Mouse (Mus musculus) cerebellum, postnatal 4 days (tissue): Measurements from ENCODE around the gene Stag1.

ENCODE experiments used
- DNase-seq, 2 experiments: peaks; one replicate each; pipeline ENCODE4 v3.0.0; 2022; ENCODE audit warnings: low spot score in 2 of 2, mixed read lengths in 1 of 2

Gene Stag1

GRCm38 (mm10) chr9:100597546-100597945, at the start of gene Stag1:
Gene Stag1, plus strand, starts transcription at chr9:100597798.
- no peak for DNase-seq

DNA sequence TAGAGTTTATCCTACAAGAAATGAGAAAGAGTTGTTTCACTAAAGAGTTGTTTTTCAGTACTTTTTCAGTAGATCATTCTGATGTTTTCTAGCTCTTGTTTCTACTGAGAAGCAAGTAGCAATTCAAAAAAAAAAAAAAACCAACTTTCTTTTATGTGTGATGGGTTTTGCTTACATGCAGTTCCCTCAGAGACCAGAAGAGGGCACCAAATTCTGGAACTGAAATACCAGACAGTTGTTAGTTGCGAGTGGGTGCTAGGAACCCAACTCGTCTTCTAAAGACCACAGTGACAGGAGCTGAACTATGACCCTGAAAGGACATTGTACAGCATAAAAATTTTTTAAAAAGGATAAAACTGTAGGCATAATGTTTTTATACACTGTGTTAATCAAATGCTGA, 49.3 kb upstream of the Stag1 start:
- DNase-seq: peak in 1 of 2 experiments; percentile 36

DNA sequence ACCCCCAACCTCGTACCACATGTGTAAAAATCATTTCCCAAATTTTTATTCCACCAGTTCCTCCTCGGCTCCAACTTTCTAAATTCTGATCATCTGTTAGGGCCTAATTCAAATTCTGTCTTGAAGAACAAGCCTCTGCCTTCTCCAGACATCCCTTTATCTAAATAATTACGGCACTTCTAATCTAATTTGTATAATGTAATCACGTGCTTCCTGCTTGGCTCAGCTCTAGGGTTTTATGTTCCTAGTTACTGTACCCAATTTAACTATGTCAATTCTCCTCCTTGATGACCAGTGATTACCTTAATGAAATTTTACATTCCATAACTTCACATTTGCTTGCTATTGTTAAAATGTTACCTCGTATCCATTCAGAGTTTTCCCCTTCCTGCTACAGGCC, 41.9 kb upstream of the Stag1 start:
- no peak for DNase-seq

DNA sequence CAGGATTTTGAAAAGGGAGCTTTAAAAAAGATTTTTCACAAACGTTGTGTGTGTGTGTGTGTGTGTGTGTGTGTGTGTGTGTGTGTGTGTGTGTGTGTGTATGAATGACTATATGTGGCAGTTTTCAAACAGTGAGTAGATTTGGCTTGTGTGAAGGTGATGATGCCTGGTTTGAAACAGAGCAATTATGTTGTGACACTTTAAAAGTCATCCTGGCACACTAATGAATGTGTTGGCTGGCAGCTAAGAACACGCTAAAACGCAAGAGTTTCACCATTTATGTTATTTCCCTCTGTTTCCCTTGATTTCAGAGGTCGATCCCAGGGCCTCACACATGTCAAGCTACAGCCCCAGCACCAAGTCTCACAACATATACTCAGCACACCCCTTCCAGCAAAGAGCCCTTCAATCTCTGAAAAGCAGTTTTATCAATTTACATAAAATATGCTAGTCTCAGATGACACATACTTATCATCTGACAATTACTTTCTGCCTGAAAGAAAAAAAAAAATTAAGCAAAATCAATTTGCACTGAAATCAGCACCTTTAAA, 39.5 kb upstream of the Stag1 start:
- no peak for DNase-seq

DNA sequence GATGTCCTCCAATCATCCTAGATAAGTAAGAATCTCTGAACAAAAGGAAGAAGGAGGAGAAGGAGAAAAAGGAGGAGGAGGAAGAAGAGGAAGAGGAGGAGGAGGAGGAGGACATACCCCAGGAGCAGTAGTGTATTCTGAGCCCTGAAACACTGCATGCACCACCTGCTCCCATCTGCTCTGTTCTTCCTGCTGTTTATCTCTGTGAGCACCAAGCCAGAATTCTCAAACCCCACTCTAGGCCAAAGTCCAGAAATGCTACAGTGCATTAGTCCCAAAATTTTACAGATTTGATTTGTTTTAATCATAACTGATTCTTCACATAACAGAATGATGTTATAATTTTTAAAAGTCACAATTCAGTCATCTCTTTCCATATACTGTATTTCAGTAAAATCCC, 38.6 kb upstream of the Stag1 start:
- no peak for DNase-seq

GRCm38 (mm10) chr9:100560251-100560890, 37.2 kb upstream of the Stag1 start:
- DNase-seq: no peak

- DNase-seq: peak in 1 of 2 experiments; percentile 59
Measured at GRCm38 (mm10) chr9:100569798-100570625, 27.6 kb upstream of the Stag1 start.

- peak; percentile 51 to 69 for DNase-seq
Measured at GRCm38 (mm10) chr9:100570626-100571233, 26.9 kb upstream of the Stag1 start, which contains the start of gene Slc35g2. Gene Slc35g2, minus strand, starts transcription at chr9:100571090.

DNA sequence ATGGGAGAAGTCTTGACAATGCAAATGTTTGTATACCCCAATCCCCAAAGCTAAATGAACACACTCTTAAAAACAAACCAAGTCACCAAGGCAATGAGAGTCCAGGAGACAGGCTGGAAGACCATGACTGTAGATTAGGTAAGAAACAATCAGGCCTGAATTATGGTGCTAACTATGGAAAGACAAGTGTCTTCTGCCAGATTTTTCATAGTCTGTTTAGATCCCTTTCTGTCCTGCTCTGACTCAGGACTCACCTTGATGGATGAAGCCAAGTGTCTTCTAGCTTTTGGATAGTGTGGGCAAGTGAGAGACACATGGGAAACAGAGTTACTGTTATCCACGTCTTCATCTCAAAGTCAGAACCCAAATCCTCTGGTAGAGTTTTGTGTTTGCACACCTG, 26.1 kb upstream of the Stag1 start:
- DNase-seq: no peak

- no peak for DNase-seq
Measured at GRCm38 (mm10) chr9:100573300-100573699, 24.3 kb upstream of the Stag1 start.

DNA sequence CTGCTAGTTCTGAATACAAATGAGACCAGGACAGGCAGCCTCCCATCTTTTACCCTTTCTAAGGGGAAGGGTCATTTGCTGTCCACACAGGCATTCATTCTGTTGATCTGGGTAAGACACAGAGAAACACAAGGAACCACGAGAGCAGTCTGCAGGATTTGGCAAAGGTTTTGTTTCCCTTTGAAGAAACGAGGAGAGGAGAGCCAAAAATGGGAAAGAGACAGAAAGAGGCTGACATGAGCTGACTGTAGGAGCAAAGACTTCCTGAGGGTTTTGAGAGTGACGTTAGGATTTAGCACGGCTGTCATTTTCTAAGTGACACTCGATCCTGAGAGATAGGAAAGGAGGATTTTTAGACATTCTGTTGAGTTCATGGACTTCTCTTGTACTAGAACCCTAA, 23.7 kb upstream of the Stag1 start:
- no peak for DNase-seq

GRCm38 (mm10) chr9:100580196-100580740, 17.3 kb upstream of the Stag1 start:
- DNase-seq: no peak

DNA sequence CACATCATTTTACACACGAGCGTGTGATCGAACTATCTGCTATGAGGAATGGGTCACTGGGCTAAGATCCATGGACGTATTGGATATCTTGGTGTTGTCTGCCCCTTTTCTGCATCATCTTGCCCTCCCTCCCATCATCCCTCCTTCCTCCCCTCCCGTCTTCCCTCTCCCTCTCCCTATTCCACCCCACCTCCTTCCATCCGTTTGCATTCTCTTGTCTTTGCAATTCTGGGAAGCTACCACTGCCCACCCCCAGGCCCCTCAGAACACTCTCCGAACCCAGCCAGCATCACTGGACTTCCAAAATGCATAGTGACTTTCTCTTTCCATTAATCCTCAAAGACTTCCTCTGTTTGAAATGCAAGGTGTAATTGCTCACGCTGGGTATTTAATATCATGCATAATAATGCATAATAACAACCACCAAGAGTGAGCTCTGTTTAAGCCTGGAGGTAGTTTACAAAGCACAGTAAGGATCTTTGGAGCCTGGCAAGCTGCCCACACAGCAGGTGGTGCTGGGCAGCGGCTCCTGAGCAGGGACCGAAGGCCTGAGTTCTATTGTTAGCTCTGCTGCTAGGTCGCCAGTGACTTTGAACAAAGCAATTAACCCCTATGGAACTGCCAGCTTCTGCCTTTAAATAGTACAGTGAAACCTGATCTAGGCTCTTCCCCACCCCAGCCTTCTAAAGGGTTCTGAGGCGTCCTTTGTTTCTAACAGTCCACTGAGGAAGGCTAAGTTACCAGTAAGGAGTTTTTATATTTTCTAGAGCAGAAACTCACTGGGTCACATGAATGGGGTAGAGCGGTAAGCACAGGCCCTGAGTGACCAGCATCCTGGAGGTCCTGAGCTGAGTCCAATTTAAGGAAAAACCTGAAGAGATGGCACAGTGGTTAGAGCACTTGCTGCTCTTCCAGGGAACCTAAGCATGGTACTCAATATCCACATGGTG, 15.8 kb upstream of the Stag1 start:
- DNase-seq: peak in 1 of 2 experiments; percentile 42

GRCm38 (mm10) chr9:100582883-100583575, 14.6 kb upstream of the Stag1 start:
- DNase-seq: no peak

DNA sequence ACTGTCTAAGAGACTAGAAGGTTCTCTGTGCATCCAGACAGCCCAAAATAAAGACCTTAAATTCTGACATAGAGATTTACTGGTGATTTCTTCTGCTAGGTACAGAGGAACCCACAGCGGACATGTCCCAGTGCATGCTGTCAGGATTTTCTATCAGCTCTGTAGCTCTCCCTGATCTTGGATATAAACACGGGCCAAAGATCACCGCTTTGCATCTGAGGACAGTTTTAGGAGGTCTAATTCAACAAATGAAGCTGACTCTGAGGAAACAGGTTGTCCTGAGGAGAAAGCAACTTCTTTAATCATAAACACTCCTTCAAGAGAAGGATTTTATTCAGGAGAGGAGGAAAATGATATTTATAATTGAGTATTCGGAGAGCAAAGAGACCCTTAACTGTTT, 13.6 kb upstream of the Stag1 start:
- no peak for DNase-seq

DNA sequence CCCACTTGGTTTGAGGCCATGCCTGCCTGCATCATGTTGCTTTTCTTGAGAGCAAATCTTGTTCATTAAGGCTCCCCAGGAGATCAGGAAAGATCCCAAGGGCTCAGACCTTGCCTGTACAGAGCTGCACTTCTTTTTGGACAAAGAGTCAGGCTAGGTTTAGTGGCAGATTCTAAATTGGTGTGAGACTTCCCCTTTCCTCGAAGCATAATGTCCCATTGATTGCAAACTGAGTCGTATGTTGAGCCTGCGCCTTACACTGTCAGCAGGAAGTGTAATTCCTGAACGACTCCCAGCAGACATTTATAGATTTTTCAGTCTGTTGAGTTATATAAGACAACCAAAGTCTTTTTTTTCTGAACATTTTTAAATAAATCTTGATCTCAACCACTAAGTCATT, 7.1 kb upstream of the Stag1 start:
- DNase-seq: no peak

DNA sequence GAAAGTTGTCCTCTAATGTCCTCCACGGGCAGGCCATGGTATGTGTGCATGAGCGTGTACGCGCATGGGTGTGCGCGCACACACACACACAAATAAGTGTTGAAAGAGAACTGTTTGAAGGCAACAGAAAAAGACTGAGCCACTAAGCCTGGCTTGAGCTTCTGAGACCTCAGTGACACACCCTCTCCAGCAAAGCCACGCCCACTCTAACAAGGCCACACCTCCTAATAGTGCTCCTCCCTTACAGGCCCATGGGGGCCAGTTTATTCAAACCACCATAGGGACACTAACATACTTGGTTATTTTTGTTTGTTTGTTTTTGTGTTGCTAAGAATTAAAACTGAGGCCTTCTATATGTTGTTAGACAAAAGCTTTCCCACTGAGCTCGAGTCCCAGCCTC, 1.3 kb upstream of the Stag1 start:
- no peak for DNase-seq

DNA sequence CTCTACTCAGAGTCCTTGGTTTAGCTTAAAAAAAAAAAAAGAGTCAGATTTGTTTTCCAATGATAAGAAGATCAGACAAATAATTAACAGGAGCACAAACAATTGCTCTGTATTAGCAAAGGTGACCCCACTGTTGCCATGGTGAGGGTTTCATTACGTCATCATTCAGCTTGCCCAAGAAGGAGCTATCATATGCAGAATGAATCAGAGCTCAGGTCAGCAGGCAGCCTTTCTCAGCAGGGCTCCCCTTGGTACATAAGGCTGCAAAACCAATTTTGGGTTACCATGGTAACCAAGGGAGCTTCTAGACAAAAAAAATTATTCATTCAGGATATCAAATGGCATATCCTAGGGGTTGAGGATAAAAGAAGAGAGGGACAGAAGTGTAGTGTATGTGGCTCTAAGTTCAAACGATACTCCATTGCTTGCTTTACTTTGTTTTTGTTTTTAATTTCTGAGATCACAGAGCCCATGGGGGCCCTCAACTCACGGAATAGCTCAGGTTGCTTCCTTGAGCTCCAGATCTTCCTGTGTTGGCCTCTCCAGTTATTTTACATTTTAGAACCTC, 2.2 kb downstream of the Stag1 start:
- DNase-seq: no peak

GRCm38 (mm10) chr9:100602130-100602529, 4.5 kb downstream of the Stag1 start:
- DNase-seq: no peak

GRCm38 (mm10) chr9:100603156-100603555, 5.6 kb downstream of the Stag1 start:
- DNase-seq: no peak
